Mouse (Mus musculus): ENCODE results near the gene Cdk16. TPM values are rescaled to one million over a fixed set of nuclear protein-coding genes. Genes with fewer than 3 reads are reported as not detected.

Cdk16 gene
- total and polyA plus RNA-seq, 2 experiments, result 12.5 to 47.5 TPM

- peaks cover 13% of the 10 kb centered on the region; the same call in 1 of the 2 replicates for H3K79me2 ChIP-seq (ENCODE audit: control insufficient read depth, insufficient read depth, low read length)
- H3K27me3 ChIP-seq (ENCODE audit: control insufficient read depth, insufficient read depth, low read length), result no peaks in the 10 kb centered on the region
- under 1% methylated on average over 24 of the region's 24 CpGs for WGBS
- H3K4me1 ChIP-seq (ENCODE audit: control insufficient read depth, insufficient read depth, low read length), result no peaks in the 10 kb centered on the region
- DNase-seq (ENCODE audit: extremely low read depth, low read depth, low spot score), result no peak
- no peak for TF ChIP-seq CTCF (IDR thresholded peaks at IDR 0.05; ENCODE audit: low read depth, low read length)
- TF ChIP-seq POLR2A (IDR thresholded peaks at IDR 0.05; ENCODE audit: extremely low read depth, insufficient read depth, low read length), result no peak
- H3K36me3 ChIP-seq (ENCODE audit: control insufficient read depth, insufficient read depth, low read length), result no peaks in the 10 kb centered on the region
- H3K27ac ChIP-seq (replicated peaks; ENCODE audit: insufficient read depth, low read depth, low read length), result peak overlapping the region; percentile 20; the same call in 1 of the 2 replicates
- peak overlapping the region; percentile 69 for H3K4me3 ChIP-seq (ENCODE audit: insufficient read depth, low read depth, low read length)
- H3K9ac ChIP-seq (ENCODE audit: low read depth, low read length), result peak overlapping the region; percentile 43
These were observed 28.8 kb upstream of the Cdk16 start for GRCm38 (mm10) chrX:20658891-20659406.

- H3K79me2 ChIP-seq (ENCODE audit: control insufficient read depth, insufficient read depth, low read length), result peaks cover 13% of the 10 kb centered on the region; the same call in 1 of the 2 replicates
- no peaks in the 10 kb centered on the region for H3K27me3 ChIP-seq (ENCODE audit: control insufficient read depth, insufficient read depth, low read length)
- no peak for DNase-seq (ENCODE audit: extremely low read depth, low read depth, low spot score)
- 10% methylated on average over 5 of the region's 5 CpGs for WGBS
- H3K4me3 ChIP-seq (ENCODE audit: insufficient read depth, low read depth, low read length), result no peak overlapping the region
- H3K4me1 ChIP-seq (ENCODE audit: control insufficient read depth, insufficient read depth, low read length), result peaks cover 6% of the 10 kb centered on the region; the same call in 1 of the 2 replicates
- peaks cover 4% of the 10 kb centered on the region for H3K36me3 ChIP-seq (ENCODE audit: control insufficient read depth, insufficient read depth, low read length)
- no peak overlapping the region for H3K27ac ChIP-seq (replicated peaks; ENCODE audit: insufficient read depth, low read depth, low read length)
- H3K9ac ChIP-seq (ENCODE audit: low read depth, low read length), result no peak overlapping the region
- TF ChIP-seq CTCF (IDR thresholded peaks at IDR 0.05; ENCODE audit: low read depth, low read length) (no peak), POLR2A (IDR thresholded peaks at IDR 0.05; ENCODE audit: extremely low read depth, insufficient read depth, low read length) (no peak)
These were observed 25.4 kb upstream of the Cdk16 start for GRCm38 (mm10) chrX:20662317-20662715.

GRCm38 (mm10) chrX:20662716-20663443 lies 24.9 kb upstream of the Cdk16 start:
- peak; percentile 78; the same call in 1 of the 2 replicates for TF ChIP-seq POLR2A (IDR thresholded peaks at IDR 0.05; ENCODE audit: extremely low read depth, insufficient read depth, low read length)
- TF ChIP-seq CTCF (IDR thresholded peaks at IDR 0.05; ENCODE audit: low read depth, low read length), result peak; percentile 41
- Histone ChIP-seq H3K27ac (replicated peaks; ENCODE audit: insufficient read depth, low read depth, low read length) (peak overlapping the region; percentile 89), H3K36me3 (ENCODE audit: control insufficient read depth, insufficient read depth, low read length) (peaks cover 10% of the 10 kb centered on the region), H3K4me3 (ENCODE audit: insufficient read depth, low read depth, low read length) (peak overlapping the region; percentile 100), H3K9ac (ENCODE audit: low read depth, low read length) (peak overlapping the region; percentile 99), H3K4me1 (ENCODE audit: control insufficient read depth, insufficient read depth, low read length) (peaks cover 6% of the 10 kb centered on the region; the same call in 1 of the 2 replicates), H3K79me2 (ENCODE audit: control insufficient read depth, insufficient read depth, low read length) (peaks cover 13% of the 10 kb centered on the region; the same call in 1 of the 2 replicates), H3K27me3 (ENCODE audit: control insufficient read depth, insufficient read depth, low read length) (no peaks in the 10 kb centered on the region)
- 1% methylated on average over 25 of the region's 28 CpGs for WGBS
- peak; percentile 76 for DNase-seq (ENCODE audit: extremely low read depth, low read depth, low spot score)

GRCm38 (mm10) chrX:20663444-20663790 lies 24.3 kb upstream of the Cdk16 start:
- Histone ChIP-seq H3K4me3 (ENCODE audit: insufficient read depth, low read depth, low read length) (peak overlapping the region; percentile 100), H3K27me3 (ENCODE audit: control insufficient read depth, insufficient read depth, low read length) (no peaks in the 10 kb centered on the region), H3K36me3 (ENCODE audit: control insufficient read depth, insufficient read depth, low read length) (peaks cover 12% of the 10 kb centered on the region), H3K9ac (ENCODE audit: low read depth, low read length) (peak overlapping the region; percentile 99), H3K4me1 (ENCODE audit: control insufficient read depth, insufficient read depth, low read length) (peaks cover 6% of the 10 kb centered on the region; the same call in 1 of the 2 replicates), H3K79me2 (ENCODE audit: control insufficient read depth, insufficient read depth, low read length) (peaks cover 13% of the 10 kb centered on the region; the same call in 1 of the 2 replicates), H3K27ac (replicated peaks; ENCODE audit: insufficient read depth, low read depth, low read length) (peak overlapping the region; percentile 89)
- 0% methylated on average over 9 of the region's 9 CpGs for WGBS
- peak; percentile 21 for DNase-seq (ENCODE audit: extremely low read depth, low read depth, low spot score)
- TF ChIP-seq POLR2A (IDR thresholded peaks at IDR 0.05; ENCODE audit: extremely low read depth, insufficient read depth, low read length) (no peak), CTCF (IDR thresholded peaks at IDR 0.05; ENCODE audit: low read depth, low read length) (no peak)

- H3K4me3 ChIP-seq (ENCODE audit: insufficient read depth, low read depth, low read length), result peak overlapping the region; percentile 83
- peak overlapping the region; percentile 94 for H3K27ac ChIP-seq (replicated peaks; ENCODE audit: insufficient read depth, low read depth, low read length)
- peak overlapping the region; percentile 92 for H3K9ac ChIP-seq (ENCODE audit: low read depth, low read length)
- no peaks in the 10 kb centered on the region for H3K27me3 ChIP-seq (ENCODE audit: control insufficient read depth, insufficient read depth, low read length)
- no peaks in the 10 kb centered on the region for H3K36me3 ChIP-seq (ENCODE audit: control insufficient read depth, insufficient read depth, low read length)
- under 1% methylated on average over 33 of the region's 33 CpGs for WGBS
- H3K79me2 ChIP-seq (ENCODE audit: control insufficient read depth, insufficient read depth, low read length), result peaks cover 12% of the 10 kb centered on the region; the same call in 1 of the 2 replicates
- peaks cover 3% of the 10 kb centered on the region for H3K4me1 ChIP-seq (ENCODE audit: control insufficient read depth, insufficient read depth, low read length)
- DNase-seq (ENCODE audit: extremely low read depth, low read depth, low spot score), result peak; percentile 62
- TF ChIP-seq POLR2A (IDR thresholded peaks at IDR 0.05; ENCODE audit: extremely low read depth, insufficient read depth, low read length) (peak; percentile 71), CTCF (IDR thresholded peaks at IDR 0.05; ENCODE audit: low read depth, low read length) (no peak)
These were observed 354 bp downstream of the Cdk16 start for GRCm38 (mm10) chrX:20688068-20688547.
